Mouse (Mus musculus): ENCODE measurements around the gene Fam151b.

The Fam151b gene

DNA sequence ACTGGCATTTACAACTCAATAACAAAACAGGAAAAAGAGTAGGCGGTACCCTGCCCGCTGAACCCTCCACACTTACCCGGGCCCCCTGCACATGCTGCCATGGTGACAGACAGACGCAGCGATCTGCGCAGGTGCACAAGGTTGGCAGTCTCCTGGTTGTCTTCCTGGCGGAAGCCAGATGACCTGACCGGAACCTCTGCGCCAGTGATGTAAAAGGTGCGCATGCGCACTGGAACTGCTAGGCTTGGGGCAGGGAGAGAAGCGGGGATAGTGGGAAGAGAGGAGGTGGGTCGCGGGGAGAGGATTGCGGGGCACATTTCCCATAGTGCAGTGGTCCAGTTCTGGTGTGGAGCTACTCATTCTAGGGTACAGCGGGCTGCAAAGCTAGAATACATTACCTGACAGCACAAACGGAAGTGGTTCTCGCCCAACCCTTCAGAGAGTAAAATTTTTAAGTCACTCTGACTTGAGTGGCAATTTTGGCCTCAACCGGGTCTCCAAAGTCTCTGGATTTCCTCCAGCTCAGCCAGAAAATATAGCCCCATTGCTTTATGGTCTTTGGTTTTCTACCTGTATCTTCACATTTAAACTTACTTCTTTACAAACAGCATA is at the start of gene Fam151b:
Gene Fam151b, minus strand, starts transcription at position 164 of the 612 bp plus-strand sequence.
- peak; percentile 96 to 98 for DNase-seq

DNA sequence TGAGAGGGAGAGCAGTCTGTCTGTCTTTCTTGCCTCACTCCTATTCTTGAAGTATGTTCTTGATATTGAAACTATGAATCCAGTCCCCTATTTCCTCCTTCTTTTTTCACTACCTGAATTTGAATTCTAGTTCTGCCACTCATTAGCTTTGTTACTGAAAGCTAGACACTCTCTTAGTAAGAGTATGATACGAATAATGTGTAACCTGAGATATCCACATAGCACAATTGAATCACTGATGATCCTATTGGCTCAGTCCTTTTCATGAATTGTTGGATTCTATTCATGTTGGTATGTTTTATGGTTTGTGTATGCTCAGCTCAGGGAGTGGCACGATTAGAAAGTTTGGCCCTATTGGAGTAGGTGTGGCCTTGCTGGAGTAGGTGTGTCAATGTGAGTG is 48.4 kb upstream of the Fam151b start:
- no peak for DNase-seq

DNA sequence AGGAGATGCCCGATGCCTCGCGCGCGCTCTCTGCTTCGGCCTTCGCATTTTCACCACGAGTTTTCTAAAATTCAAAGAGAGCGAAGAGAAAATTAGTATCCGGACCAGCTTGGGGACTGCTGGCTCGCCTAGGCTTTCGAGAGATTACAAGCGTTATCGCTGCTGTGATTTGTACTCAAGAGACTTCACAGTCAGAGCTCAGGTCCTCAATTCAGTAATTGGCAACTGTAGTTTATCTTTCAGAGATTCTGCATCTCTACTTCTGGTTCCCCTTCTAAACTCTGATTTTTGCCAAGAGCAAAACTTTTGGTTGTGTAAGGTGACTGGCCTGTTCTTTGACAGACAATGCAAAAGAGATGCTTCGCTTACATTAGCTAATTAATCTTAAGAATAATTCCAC is 47.4 kb upstream of the Fam151b start:
- no peak for DNase-seq

DNA sequence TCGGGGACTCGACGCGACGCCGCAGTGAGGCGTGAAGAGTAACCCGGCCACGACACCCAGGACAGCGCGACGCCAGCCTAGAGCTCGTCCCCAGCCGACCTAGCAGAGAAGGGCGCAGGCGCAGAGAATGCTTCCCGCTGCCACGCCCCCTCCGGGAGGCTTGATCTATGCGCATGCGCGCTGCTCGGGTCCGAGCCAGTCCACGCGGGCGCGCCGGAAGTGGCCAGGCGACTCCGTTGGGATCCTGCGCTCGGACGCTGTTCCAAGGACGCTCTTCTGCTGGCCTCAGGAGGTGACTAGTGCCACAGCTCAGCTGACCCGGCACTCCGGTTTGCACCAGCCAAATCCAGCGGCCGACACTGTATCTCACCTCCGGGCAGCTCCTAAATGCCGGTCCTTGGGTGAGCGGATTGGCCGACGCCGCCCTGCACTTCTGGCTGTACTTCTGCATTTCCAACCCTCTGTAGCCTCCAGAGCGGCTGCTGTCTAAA is 47.0 kb upstream of the Fam151b start, which contains the start of gene Zfyve16:
Gene Zfyve16, minus strand, starts transcription at position 148 of the 491 bp plus-strand sequence.
- peak; percentile 97 to 98 for DNase-seq

DNA sequence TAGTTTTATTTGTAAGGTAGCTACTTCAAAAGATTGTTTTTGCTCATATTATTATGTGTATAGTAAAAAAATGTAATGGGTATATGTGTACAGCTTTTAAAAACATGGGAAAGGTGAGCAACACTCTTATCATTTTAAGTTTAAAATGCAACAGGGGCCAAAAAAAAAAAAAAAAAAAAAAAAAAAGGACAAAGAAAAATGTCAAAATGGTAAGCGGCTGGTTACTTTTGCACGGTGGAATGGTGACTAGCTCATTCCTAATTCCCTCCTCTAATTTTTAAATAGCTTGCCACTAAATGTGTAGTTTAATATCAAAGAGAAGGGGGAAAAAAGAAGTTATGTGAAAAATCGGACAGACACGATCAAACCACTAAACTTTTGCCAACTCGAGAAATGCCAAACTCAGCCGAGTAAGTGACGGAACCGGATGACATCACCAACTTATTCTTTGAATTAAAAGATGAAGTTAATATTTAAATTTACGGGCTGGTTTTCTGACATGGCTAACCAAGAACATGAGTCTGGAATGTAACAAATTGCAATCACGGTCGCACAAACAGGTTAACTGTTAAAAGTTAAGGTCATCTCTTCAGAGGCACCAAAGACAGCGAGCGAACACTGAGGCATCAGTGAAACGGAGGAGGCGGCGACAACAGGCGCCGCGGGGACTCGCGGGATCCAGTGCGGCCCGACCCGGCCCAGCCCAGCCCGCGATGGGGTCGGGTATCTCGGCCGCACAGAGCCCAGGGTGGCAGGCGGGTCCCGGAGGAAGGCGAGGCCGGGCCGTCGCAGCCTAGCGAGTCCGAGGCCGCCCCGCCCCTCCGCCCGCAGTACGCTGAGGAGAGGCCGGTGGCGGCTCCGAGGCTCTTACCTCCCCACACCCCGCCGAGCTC is 46.3 kb upstream of the Fam151b start:
- DNase-seq = no peak

DNA sequence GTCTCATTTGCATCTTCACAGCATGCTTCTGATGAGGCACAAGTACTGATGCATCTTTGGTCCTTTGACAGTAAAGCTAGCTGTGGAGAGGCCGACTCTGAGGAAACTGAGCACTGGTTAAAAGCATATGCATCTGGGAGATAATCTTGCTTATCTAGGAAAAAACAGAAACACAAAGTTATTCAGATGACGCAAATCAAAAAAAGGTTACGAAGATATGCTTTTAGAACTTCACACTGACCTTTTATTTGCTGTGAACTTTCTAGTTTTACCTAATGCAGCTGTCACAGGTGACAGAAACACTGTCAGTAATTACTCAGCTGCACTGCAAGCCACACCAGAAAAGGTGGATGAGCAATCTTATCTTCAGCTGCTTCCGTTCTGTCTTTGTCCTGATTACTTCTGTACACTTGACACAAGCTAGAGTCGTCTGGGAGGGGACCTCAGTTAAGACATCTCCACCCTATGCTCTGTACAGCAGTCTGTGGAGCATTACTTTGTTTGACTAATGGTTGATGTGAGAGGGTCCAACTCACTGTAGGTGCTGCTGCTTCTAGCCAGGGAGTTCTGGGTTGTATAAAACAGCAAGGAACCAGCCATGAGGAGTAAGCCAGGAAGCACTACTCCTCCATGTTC is 39.5 kb upstream of the Fam151b start:
- DNase-seq = no peak

DNA sequence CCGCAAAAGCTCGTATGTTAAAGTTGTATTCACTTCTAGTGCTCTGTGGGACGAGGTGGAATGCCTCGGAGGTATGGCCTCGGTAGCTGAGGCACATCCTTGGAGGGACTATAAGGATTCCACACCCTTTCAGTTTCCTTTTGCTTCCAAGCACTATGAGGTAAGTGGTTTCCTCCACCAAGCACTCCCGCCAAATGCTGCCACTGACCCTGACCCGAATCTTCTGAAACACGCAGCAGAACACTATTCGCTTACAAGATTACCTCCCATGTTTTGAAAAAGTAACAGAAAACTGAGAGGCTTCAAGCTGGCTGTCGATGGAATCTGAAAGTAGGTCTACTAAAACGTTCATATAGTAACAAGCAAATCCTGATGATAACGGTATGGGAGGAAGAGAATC is 21.1 kb upstream of the Fam151b start:
- no peak for DNase-seq

DNA sequence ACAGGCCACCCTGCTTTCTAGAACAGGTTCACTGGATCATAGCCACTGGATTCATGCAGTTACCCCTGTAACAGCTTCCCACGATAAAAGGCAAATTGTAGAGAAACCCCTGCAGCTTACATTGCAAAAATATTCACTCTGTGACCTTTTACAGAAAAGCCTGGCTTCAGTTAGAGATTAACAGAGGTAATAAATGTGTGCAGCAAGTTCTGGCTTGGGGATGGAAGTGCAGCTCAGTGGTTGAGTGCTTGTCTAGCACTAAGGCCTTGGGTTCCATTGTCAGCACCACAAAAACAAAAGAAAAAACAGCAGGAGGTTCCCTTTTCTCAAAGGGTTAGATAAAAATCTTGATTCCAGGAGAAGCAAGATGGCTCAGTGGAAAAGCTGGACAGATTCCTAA is 8.1 kb upstream of the Fam151b start:
- DNase-seq = no peak

DNA sequence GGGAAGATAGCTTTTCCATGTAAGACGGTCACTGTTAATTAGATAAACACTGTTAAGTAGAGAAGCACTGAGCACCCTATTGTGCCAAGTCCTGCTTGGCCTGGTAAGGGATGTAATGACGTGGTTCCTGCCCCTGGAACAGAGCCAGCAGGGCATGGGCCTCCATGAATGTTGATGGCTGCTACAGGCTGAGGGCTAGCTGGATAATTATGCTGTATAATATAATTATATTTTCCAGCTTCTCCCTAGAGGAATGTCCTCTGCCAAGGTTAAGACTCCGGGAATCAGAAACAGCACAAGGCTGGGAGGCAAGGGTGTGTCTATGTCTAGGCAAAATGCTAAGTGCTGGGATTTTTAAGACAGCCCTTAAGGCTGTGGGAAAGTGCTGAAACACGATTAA is 7.0 kb upstream of the Fam151b start:
- DNase-seq = peak; percentile 60 to 69

DNA sequence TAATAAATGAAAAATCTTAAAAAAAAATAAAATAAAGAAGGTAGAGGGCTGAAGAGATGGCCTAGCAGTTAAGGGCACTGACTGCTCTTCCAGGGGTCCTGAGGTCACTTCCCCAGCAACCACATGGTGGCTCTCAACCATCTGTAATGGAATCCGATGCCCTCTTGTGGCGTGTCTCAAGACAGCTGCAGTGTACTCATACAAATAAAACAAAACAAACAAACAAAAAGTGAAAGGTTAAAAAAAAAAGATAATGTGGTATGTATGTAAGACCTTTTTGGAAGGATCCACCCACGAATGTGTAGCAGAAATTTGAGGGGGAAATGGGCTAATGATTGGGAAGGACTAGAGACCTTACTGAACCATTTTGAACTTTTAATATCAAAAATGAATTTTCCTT is 467 bp downstream of the Fam151b start:
- peak; percentile 76 to 77 for DNase-seq

DNA sequence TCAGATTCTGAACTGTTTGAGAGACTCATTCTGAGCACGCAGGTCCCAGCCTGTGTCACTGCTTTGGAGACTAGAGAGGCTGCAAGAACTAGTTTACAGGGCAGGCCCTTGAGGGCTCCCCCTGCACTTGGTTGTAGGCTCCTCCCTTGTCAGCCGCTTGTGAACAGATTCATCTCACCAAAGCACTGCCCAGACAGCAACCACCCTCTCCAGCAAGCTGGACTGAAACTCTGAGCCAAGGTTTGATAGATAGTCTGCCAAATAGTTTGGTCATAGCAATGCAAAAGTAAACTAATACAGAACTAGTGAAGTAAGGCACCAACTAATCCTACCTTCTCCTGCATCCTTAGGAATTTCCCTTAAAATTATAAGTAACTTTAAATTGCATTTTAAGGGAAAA is 13.7 kb downstream of the Fam151b start:
- peak; percentile 26 to 46 for DNase-seq

DNA sequence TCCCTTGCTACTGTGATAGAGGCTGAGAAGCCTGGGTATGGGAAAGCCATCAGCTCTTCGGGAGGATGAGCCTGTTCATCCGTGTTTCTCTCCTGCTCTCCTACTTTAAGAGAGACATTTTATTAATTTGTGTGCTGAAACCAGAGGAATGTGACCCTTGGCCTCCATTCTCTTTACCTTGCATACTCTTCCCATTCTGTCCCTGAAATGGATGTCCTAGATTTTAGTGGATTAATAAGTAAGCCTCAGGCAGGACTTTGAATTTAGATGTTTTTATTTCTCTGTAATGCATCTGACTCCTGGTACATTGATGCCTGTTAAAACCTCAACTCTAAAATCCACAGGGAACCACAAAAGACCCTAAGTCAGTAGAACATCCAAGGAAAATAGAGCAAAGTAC is 14.4 kb downstream of the Fam151b start:
- peak in 1 of 2 experiments; percentile 31 for DNase-seq

DNA sequence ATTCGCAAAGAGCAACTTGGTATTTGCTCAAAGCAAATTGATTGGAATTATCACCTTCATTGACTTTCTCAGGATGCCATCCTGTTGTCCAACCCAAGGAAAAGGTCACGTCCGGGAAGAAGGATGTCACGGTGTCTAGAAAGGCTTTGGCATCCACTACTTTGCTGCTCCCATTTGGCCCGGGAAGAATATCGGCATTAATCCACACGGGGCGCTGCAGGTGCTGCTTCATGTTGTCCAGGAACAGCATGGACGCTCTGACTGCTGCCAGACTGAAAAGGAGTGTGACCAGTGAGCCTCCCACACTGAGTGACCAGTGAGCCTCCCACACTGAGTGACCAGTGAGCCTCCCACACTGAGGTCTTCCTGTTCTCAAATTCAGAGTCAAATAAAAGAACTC is 15.9 kb downstream of the Fam151b start:
- no peak for DNase-seq

DNA sequence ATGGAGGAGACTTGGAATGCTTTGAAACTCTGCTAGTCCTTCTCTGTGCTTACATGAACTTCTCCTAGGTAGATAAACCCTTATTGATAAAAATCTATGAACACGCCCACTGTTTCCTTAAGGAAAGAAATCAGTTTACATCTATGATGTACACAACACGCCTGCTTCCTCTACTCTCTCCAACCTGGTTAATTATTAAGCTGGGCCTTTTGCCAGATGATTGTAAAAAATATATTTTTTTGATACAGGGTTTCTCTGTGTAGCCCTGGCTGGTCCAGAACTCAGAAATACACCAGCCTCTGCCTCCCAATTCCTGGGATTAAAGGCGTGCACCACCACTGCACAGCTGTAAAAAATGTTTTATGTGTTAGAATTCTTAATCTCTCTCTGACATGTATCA is 19.1 kb downstream of the Fam151b start:
- no peak for DNase-seq

DNA sequence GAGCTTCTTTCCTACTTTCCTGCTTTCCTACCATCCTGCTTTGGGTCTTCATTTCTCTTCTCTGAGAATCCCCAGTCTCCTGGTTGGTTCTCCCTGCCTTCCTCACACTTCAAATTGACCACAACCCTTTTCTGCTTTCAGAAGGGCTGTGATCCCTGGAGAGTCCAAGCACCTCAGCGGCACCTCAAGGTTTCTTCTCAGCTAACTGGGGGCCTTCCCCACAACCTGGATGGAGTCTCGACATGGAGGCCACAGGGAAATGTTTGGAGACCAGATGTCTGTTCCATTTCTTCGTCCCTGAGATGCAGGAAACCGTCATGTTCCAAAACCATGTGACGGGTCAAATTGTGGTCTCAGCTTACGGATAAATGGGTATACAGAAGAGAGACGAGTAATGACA is 36.9 kb downstream of the Fam151b start:
- DNase-seq = no peak

DNA sequence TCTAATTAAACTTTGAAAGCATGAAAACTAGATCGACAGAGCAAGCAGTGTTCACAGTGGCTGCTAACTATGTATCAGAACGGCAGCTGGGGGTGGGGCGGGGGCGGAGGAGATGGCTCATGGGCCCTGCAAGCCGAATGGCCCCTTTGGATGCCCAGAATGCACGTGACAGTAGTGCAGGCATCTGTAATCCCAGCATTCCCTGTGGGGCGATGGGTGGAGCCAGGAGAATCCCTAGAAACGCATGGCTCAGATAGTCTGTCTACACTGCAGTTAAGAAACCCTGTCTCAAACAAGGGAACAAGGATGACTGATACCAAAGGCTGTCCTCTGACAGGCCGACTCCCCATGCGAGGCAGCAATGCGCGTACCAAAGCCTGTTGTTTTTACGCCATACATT is 43.5 kb downstream of the Fam151b start:
- no peak for DNase-seq

DNA sequence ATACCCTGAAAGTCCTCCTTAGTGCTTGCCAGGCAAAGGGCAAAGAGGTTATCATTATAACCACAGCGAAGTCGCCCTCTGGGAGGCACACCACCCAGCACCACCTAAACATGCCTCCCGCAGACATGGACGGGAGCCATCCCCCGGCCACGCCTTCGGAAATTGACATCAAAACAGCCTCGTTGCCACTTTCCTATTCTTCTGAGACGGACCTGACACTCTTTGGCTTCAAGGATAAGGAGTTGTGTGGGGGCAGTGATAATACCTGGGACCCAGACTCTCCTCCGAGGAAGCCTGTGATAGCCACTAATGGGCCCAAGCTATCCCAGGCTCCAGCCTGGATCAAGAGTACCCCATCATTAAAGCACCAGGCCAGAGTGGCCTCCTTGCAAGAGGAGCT is 45.2 kb downstream of the Fam151b start:
- no peak for DNase-seq

DNA sequence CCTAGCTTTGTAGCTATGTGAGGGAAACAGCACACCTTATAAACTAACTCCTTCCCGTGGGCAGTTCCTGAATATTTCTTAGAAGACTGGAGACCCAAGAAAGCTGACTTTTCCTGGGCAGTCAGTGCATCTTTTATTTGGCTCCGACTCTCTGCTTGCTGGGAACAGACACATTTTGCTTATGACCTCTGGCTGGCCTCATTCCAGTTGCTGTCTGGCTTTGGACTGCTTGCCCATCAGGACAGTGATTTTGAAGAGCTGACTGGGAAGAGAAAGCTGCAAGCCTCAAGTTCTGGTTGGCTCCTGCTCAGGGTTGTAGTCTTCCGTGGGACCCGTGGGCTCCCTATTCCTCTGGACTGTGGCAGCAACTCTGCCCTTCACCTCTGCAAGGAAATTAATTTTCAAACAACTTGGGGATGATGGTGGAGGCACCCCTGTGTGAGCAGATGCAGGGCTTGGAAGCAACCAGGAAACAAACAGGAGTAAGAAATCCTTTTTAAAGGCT is 56.4 kb downstream of the Fam151b start:
- peak in 1 of 2 experiments; percentile 11 for DNase-seq

DNA sequence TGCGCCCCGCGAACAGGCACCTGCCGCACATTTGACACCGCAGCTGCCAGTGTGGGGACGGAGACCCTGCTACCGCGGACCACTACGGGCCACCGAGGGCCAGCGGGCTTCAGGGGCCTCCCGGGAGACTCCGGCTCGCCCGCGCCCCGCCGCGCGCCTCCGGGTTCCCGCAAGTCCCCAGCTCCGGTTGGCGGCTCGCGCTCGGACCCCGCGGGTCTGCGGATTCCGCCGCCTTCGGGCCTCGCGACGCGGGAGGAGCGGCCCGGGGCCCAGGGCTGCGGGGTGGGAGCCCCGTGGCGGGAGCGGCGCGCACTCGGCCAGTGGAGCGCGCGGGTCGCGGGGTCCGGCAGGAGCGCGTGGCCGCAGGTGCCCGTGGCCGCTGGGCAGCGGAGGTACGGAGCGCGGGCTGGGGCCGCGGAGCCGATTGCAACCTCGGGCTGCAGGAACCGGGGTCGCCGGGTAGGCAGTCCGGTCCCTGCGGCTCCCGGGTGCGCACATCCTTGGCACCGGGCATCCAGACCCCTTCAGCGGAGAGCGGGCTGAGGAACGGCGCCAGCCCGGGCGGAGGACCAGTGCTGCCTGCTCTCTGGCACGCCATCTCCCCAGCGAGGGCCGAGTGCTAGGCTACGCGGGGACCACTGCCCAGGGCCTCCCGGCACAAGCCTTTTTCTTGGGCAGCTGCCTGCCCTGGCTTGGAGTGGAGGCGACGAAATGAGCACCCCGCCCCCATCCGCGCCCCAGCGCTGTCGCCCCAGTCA is 57.3 kb downstream of the Fam151b start:
- DNase-seq = peak in 1 of 2 experiments; percentile 45

DNA sequence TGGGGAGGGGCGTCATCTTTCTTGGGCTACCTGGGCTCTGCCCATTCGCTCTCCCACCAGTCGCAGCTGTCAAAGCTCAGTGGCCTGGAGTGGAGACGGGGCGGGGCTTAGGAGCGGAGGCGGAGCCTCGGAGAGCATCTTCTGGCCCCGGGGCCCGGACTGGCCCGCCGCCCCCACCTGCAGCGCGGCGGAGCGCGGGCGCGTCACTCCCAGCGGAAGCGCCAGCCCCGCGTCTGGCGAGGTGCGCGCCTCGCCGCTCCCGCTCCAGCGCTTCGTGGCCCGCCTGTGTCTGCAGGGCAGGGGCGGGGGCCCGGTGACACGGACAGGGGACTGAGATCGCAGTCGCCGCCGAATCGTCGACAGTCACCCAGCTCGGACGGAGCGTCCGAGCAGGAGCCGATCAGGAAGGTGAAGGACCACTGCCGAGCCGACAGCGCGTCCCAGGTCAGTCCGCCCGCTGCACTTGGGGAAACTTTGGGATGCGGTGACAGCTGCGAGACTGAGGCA is 58.0 kb downstream of the Fam151b start, which contains the start of gene Ankrd34b:
Gene Ankrd34b, plus strand, starts transcription at position 139 of the 507 bp plus-strand sequence.
- DNase-seq = peak; percentile 53 to 73

DNA sequence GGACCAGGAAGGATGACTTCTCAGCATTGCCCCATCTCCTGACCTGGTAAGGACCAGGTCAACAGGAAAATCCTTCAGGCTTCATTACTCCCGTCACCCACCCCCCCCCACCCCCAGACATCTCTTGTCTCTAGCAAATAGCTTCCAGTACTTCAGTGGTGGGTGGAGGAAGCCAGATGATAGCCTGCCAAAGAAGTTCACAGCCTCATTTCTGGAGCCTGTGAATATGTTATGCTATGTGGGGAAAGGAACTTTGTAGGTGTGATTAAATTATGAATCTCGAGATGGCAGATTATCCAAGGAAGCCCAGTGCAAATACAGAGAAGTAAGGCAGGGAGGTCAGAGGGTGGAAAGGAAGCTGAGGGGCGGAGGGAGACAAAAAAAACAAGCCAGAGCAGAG is 60.1 kb downstream of the Fam151b start:
- DNase-seq = no peak

DNA sequence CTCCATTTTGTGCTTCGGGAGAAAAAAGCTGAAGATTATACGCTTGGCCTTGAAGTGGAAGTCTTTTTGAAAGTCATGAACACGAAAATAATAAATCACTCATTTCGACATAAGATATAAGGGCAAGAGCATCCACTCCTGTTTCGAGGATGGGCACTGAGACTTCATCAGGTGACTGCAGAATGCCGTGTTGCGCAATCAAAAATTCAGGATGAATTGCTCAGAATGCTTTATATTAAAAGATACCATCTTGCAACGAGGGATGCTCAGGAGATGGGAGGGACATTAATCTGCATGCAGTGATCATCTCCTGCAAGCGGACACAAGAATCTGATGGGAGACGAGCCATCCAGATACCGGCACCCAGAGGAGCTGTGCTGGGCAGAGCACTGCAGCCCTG is 64.2 kb downstream of the Fam151b start:
- no peak for DNase-seq

Data from kidney, postnatal 25 days (tissue).